Mouse (Mus musculus): ENCODE data around the gene Dus1l. TPM values are rescaled to one million over a fixed set of nuclear protein-coding genes. Genes with fewer than 3 reads are reported as not detected.

Gene Dus1l
- polyA plus RNA-seq, 1 experiment from 2014 or later = 56.9 TPM

DNA sequence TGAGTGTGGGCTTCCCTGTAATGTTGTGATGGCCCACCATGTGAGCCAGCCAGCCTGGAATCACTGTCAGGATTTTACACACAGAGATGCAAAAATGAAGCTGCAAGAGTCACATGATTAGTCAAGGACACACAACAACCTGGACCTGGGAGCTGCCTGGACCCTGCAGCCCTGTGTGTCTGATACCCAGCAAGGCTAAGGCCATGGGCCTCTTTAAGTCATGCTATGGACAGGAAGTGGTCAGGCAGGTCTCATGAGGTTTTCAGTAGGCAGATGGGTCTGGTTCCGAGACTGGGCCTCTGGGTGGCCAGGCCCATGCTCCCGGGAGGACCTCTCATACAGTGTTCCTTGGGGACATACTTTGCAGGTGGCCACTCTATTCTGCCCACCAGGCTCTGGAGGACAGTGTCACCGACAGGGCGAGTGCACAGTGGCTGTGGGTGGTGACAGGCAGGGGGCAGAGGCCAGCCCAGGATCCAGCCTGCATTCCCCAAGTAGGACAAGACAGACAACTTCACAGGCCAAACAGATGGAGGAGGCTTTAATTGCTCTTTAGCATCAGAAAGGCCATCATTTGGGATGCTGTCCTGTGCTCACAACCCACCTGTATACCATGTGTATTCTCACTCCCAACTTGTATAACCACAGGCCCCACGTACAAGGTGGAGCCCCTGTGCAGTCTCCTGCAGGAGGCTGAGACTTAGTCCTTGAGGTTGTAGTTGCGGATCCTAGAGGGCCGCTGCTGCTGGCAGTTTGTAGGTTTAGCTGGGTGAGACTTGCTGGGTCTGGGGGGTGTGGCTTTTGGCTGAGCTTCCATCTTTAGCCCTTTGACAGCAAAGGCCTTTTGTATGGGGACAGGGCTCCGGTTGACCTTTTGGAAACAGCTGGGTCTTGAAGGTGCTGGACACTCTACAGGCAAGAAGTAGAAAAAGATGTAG, 30.1 kb upstream of the Dus1l start:
- H3K4me3 ChIP-seq (replicated peaks; ENCODE audit: low read length) = no peak overlapping the region
- H3K27me3 ChIP-seq (replicated peaks; ENCODE audit: control insufficient read depth, insufficient read depth, low read length) = no peaks in the 10 kb centered on the region
- H3K9me3 ChIP-seq (ENCODE audit: control insufficient read depth, low read length) = no peaks in the 10 kb centered on the region
- H3K27ac ChIP-seq (ENCODE audit: low read length) = no peak overlapping the region; the same call in 1 of the 2 replicates
- 86% methylated on average over 8 of the region's 8 CpGs for WGBS
- ATAC-seq = no peak
- H3K4me2 ChIP-seq (ENCODE audit: low read length) = no peak overlapping the region
- no peak overlapping the region for H3K9ac ChIP-seq (replicated peaks; ENCODE audit: low read depth, low read length)
- H3K36me3 ChIP-seq (ENCODE audit: control insufficient read depth, insufficient read depth) = no peaks in the 10 kb centered on the region
- peaks cover 26% of the 10 kb centered on the region for H3K4me1 ChIP-seq (replicated peaks; ENCODE audit: control insufficient read depth, insufficient read depth, low read length)

DNA sequence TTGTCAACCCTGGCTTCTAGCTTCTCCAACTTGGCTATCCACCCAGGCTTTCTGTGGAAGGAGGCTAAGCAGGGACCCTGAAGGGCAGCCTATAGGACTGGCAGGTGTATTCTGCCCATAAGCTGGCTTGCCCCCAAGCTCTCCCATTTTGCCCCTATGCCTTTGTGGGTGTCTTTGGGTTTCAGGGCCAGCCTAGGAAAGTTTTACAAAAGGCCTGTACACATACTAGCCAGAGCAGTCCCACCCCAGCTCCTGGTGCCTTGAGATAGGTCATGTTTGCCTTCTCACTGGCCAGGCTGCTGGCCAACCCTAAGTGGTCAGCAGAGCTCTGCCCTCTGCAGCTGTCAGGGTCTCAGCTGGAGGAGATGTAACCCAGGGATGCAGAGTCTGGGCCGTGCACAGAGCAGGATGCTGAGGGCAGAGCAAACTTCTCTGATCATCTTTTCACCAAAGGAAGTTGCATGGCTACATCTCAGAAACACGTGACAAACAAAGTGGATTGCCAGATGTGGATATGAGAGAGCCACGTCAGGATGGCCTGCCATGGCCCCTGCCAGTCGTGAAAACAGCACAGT, 29.2 kb upstream of the Dus1l start:
- Histone ChIP-seq H3K27me3 (replicated peaks; ENCODE audit: control insufficient read depth, insufficient read depth, low read length) (no peaks in the 10 kb centered on the region), H3K36me3 (ENCODE audit: control insufficient read depth, insufficient read depth) (no peaks in the 10 kb centered on the region; the same call in 1 of the 2 replicates), H3K9me3 (ENCODE audit: control insufficient read depth, low read length) (no peaks in the 10 kb centered on the region), H3K4me2 (ENCODE audit: low read length) (peak overlapping the region; percentile 68), H3K27ac (ENCODE audit: low read length) (peak overlapping the region; percentile 99), H3K4me3 (replicated peaks; ENCODE audit: low read length) (peak overlapping the region; percentile 50), H3K9ac (replicated peaks; ENCODE audit: low read depth, low read length) (peak overlapping the region; percentile 67), H3K4me1 (replicated peaks; ENCODE audit: control insufficient read depth, insufficient read depth, low read length) (peaks cover 35% of the 10 kb centered on the region)
- no peak for ATAC-seq
- WGBS = 44% methylated on average over 4 of the region's 4 CpGs

DNA sequence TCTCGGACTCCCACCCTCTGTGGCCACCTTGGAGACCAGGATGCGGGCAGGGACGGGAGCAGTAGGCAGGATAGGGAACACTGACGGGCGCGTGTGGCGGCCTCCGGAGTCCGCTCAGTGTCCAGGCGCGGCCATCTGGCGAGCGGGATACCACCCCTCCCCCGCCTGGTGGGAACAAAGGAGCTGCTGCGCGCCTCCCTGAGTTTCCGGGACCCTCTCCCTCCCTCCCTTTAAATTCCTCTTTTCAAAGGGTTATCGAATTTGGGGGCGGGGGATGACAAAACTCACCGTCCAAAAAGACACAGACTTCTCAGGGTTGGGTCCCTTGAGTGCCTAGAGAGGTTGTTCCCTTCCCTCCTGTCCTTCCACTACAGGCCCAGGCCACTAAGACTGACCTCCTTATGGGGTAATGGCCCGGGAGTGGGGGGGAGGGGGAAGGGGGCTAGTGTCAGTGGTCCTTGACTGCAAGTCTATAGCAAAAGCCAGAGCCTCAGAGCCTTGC, 28.6 kb upstream of the Dus1l start:
- H3K4me2 ChIP-seq (ENCODE audit: low read length) = peak overlapping the region; percentile 68
- H3K27ac ChIP-seq (ENCODE audit: low read length) = peak overlapping the region; percentile 99
- peak overlapping the region; percentile 50 for H3K4me3 ChIP-seq (replicated peaks; ENCODE audit: low read length)
- peak overlapping the region; percentile 67 for H3K9ac ChIP-seq (replicated peaks; ENCODE audit: low read depth, low read length)
- 1% methylated on average over 21 of the region's 21 CpGs for WGBS
- peak; percentile 53 for ATAC-seq
- peaks cover 35% of the 10 kb centered on the region for H3K4me1 ChIP-seq (replicated peaks; ENCODE audit: control insufficient read depth, insufficient read depth, low read length)
- H3K36me3 ChIP-seq (ENCODE audit: control insufficient read depth, insufficient read depth) = peaks cover 4% of the 10 kb centered on the region
- H3K9me3 ChIP-seq (ENCODE audit: control insufficient read depth, low read length) = no peaks in the 10 kb centered on the region
- H3K27me3 ChIP-seq (replicated peaks; ENCODE audit: control insufficient read depth, insufficient read depth, low read length) = no peaks in the 10 kb centered on the region

DNA sequence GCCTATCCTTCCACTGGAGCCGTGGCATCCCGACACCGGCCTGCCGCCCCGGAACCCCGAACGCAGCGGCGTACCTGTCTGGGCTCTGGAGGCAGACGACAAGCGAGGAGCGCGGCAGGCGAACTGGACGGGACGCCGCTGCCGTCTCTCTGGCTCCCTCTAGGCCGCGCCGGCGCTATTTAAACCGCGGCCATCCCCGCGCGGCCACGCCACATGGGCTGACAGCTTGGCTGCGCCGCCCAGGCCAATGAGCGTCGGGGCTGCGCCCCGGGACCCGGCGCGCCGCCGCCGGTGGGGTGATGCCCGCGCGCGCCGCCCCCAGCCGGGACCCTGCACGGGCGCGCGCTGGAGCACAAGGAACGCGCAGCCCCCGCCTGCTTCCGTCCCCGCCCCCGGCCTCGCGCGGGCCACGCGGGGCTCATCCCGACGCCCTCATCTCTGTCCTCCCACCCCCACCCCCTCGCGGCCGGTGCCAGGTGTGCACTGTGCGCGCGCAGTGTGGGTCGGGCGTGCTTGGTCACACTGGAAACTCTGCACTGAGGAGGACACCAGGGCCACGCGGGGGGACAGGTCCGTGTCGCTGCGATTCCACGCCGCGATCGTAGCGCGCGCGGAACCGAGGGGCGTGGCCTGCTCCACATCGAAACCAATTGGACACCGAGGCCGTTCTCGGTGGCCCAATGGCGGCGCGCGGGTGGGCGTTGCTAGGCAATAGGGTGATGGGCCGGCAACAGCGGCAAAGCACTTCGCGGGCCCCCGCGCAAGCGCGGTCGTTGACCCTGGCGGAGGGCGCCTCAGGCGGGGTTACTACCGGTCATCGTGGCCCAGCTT, 28.0 kb upstream of the Dus1l start, which contains the start of gene Fasn:
Gene Fasn (minus strand): TSS at position 592 of the 831 bp plus-strand sequence.
- Histone ChIP-seq H3K27ac (ENCODE audit: low read length) (peak within 1 kb of the TSS; percentile 99), H3K4me1 (replicated peaks; ENCODE audit: control insufficient read depth, insufficient read depth, low read length) (peaks cover 35% of the 10 kb centered on the region), H3K4me3 (replicated peaks; ENCODE audit: low read length) (peak within 1 kb of the TSS; percentile 50), H3K27me3 (replicated peaks; ENCODE audit: control insufficient read depth, insufficient read depth, low read length) (no peaks in the 10 kb centered on the region), H3K4me2 (ENCODE audit: low read length) (peak within 1 kb of the TSS; percentile 68), H3K9me3 (ENCODE audit: control insufficient read depth, low read length) (no peaks in the 10 kb centered on the region), H3K9ac (replicated peaks; ENCODE audit: low read depth, low read length) (peak within 1 kb of the TSS; percentile 67), H3K36me3 (ENCODE audit: control insufficient read depth, insufficient read depth) (peaks cover 7% of the 10 kb centered on the region)
- peak; percentile 91 for ATAC-seq
- under 1% methylated on average over 88 of the region's 109 CpGs for WGBS

DNA sequence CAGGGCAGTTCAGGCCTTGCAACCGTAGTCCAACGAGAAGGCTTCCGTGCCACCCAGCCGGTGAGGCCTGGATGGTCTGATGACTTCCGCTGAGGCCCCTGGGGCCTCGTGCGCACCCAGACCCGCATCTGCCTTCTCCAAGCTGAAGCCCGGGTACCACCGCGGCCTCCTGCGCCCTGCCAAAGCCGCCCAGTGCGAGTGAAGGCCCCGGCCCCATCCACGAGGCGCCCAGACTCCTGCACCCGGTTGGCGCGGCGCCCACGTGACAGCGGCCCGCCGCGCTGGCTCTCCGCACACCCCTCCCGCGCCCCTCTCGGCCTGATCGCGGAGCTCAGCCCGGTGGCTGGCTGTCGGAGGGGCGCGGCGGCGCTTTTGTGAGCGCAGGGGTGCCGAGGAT, 27.3 kb upstream of the Dus1l start:
- Histone ChIP-seq H3K27ac (ENCODE audit: low read length) (peak overlapping the region; percentile 99), H3K9ac (replicated peaks; ENCODE audit: low read depth, low read length) (peak overlapping the region; percentile 67), H3K4me3 (replicated peaks; ENCODE audit: low read length) (peak overlapping the region; percentile 50), H3K36me3 (ENCODE audit: control insufficient read depth, insufficient read depth) (peaks cover 13% of the 10 kb centered on the region), H3K4me1 (replicated peaks; ENCODE audit: control insufficient read depth, insufficient read depth, low read length) (peaks cover 35% of the 10 kb centered on the region), H3K4me2 (ENCODE audit: low read length) (peak overlapping the region; percentile 68), H3K27me3 (replicated peaks; ENCODE audit: control insufficient read depth, insufficient read depth, low read length) (no peaks in the 10 kb centered on the region), H3K9me3 (ENCODE audit: control insufficient read depth, low read length) (no peaks in the 10 kb centered on the region)
- ATAC-seq = peak; percentile 49
- 0% methylated on average over 40 of the region's 40 CpGs for WGBS

DNA sequence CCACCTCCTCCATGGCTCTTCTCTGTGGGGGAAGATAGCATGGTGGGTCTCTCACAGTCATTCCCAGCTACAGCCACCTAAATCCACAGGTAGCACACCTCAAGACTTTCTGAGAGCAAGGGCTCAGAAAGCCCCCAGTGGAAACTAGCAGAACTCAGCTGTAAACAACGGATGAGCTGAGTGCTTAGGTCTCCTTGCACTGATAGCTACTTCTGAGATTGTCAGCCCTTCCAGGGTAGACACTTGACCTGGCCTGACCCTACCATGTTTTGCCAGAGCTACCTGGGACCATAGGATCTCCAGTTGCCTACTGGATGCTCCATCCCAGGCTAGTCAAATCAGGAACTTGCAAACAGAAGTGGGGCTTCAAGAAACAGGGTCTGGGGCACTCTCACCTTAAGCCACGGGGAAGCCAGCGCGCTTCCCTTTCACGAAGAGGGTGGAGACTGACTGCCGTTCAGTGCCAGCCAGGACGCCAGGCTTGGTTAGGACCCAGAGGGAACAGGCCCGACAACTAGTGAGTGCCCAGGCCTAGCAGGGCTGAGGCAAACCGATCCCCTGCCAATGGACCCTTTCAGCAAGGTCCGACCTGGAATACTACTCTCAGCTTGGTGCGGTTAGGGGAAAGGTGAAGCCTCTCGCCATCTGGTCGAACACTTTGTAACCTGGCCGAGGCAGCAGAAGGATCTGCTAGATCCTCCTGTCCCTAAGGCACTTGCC, 26.8 kb upstream of the Dus1l start:
- Histone ChIP-seq H3K27ac (ENCODE audit: low read length) (peak overlapping the region; percentile 99), H3K4me3 (replicated peaks; ENCODE audit: low read length) (peak overlapping the region; percentile 50), H3K9me3 (ENCODE audit: control insufficient read depth, low read length) (no peaks in the 10 kb centered on the region), H3K36me3 (ENCODE audit: control insufficient read depth, insufficient read depth) (peaks cover 19% of the 10 kb centered on the region), H3K27me3 (replicated peaks; ENCODE audit: control insufficient read depth, insufficient read depth, low read length) (no peaks in the 10 kb centered on the region), H3K9ac (replicated peaks; ENCODE audit: low read depth, low read length) (peak overlapping the region; percentile 67), H3K4me2 (ENCODE audit: low read length) (peak overlapping the region; percentile 68), H3K4me1 (replicated peaks; ENCODE audit: control insufficient read depth, insufficient read depth, low read length) (peaks cover 35% of the 10 kb centered on the region)
- under 1% methylated on average over 14 of the region's 14 CpGs for WGBS
- no peak for ATAC-seq

DNA sequence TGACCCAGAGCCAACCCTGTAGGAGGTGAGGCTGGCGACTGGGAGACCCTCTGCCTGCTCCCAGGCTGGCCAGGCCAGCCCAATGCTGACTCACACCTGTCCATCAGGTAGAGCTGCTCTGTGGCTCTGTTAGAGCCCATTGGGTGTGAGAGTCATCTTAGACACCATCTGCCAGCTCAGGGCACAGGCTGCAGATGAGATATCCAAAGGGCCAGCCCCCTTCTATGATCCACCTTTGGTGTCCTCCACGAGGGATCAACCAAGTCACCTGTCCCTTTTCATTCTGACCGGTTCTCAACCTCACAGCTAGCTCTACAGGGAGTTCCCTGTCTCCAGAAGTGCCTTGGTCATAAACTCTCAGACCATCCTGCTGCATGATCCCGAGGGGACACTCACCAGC, 26.1 kb upstream of the Dus1l start:
- Histone ChIP-seq H3K4me3 (replicated peaks; ENCODE audit: low read length) (peak overlapping the region; percentile 50), H3K4me1 (replicated peaks; ENCODE audit: control insufficient read depth, insufficient read depth, low read length) (peaks cover 35% of the 10 kb centered on the region), H3K9me3 (ENCODE audit: control insufficient read depth, low read length) (no peaks in the 10 kb centered on the region), H3K9ac (replicated peaks; ENCODE audit: low read depth, low read length) (peak overlapping the region; percentile 67), H3K4me2 (ENCODE audit: low read length) (peak overlapping the region; percentile 68), H3K36me3 (ENCODE audit: control insufficient read depth, insufficient read depth) (peaks cover 25% of the 10 kb centered on the region), H3K27me3 (replicated peaks; ENCODE audit: control insufficient read depth, insufficient read depth, low read length) (no peaks in the 10 kb centered on the region), H3K27ac (ENCODE audit: low read length) (no peak overlapping the region)
- WGBS = 62% methylated on average over 4 of the region's 4 CpGs
- ATAC-seq = no peak

DNA sequence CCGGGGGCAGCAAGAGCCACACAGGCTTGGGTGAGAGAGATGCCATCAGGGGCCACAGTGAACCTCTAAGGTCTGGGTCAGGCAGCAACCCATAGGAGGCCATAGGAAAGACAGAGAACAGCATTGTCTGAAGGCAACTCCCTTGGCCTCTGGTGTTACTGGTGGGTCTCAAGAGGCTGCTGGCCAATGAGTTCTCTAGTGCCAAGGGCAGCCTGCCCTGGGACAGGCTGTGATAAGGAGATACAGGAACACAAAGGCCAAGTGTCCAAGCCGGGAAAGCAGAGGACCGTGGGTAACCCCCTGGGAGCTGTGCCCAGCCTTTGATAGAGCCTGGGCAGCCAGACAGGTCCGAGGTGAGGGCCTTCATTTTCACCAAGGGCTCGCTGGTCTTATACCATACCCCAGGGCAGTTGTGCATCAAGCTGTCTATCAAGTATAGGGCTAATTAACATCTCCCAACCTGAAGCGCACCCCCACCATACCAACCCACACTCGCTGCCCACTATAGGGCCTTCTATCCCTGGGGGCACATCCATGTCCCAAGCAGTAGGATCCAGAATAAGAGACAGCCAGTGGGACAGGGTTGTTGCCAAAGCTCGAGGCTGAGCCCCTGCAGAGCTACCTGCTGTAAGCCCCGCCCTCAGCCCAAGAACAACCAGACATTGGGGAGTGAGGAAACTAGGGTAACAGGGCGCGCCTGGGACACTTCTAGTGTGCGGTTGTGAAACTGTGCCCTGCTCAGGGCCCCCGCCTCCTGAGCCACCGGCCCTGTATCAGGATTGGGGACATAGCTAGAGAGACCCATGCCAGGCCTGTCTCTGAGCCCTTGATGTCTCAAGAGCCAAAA, 25.1 kb upstream of the Dus1l start:
- ATAC-seq = no peak
- H3K9ac ChIP-seq (replicated peaks; ENCODE audit: low read depth, low read length) = peak overlapping the region; percentile 7; the same call in 1 of the 2 replicates
- 79% methylated on average over 14 of the region's 14 CpGs for WGBS
- peaks cover 35% of the 10 kb centered on the region for H3K4me1 ChIP-seq (replicated peaks; ENCODE audit: control insufficient read depth, insufficient read depth, low read length)
- peak overlapping the region; percentile 68 for H3K4me2 ChIP-seq (ENCODE audit: low read length)
- peak overlapping the region; percentile 14 for H3K4me3 ChIP-seq (replicated peaks; ENCODE audit: low read length)
- no peaks in the 10 kb centered on the region for H3K9me3 ChIP-seq (ENCODE audit: control insufficient read depth, low read length)
- H3K27me3 ChIP-seq (replicated peaks; ENCODE audit: control insufficient read depth, insufficient read depth, low read length) = no peaks in the 10 kb centered on the region
- H3K27ac ChIP-seq (ENCODE audit: low read length) = no peak overlapping the region
- peaks cover 35% of the 10 kb centered on the region for H3K36me3 ChIP-seq (ENCODE audit: control insufficient read depth, insufficient read depth)

Measured in forebrain, embryonic 16.5 days (tissue).